Mouse (Mus musculus) c-Kit-negative CD71-positive TER-119-positive erythroid progenitor cells, embryonic 14.5 days (primary cell): ENCODE data around the gene Gpd2.

Experiments
- DNase-seq: peaks from one replicate; pipeline ENCODE4 v3.0.0-alpha.2; 2013; ENCODE audit warnings: low read depth, low spot score

Gpd2 gene

DNA sequence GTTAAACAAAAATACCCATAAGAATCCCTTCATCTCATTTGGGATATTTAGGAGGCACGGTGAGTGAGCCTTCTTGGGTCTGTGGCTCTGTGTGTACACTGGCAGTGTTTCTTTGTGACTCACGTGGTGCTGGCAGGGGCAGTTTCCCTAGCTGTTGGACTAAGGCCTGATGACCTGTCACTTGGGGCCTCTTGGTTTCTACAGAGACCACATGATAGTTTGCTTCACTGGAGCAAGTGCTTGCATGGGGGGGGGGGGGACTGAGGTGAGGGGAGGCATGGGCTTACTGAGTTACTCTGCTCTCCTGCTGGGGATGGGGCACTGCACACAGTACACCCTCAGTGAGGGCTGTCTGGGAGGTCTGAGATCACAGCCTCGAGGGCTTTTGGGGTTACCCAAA, 64.1 kb downstream of the Gpd2 start:
- no peak for DNase-seq

DNA sequence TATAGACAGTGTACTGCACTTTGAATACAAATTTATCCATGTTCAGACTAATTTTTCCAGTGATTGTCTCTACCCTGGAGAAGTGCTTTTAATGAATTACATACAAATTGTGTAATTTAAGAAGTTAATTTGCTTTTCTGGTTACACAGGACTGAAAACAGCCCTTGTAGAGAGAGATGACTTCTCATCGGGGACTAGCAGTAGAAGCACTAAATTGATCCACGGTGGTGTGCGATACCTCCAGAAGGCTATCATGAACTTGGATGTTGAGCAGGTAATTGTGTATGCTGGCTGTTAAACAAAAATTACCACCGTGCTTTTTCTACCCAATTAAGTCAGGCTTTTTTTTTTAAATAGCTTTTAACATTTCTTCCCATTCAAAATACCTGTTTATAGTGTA, 66.8 kb downstream of the Gpd2 start:
- no peak for DNase-seq

DNA sequence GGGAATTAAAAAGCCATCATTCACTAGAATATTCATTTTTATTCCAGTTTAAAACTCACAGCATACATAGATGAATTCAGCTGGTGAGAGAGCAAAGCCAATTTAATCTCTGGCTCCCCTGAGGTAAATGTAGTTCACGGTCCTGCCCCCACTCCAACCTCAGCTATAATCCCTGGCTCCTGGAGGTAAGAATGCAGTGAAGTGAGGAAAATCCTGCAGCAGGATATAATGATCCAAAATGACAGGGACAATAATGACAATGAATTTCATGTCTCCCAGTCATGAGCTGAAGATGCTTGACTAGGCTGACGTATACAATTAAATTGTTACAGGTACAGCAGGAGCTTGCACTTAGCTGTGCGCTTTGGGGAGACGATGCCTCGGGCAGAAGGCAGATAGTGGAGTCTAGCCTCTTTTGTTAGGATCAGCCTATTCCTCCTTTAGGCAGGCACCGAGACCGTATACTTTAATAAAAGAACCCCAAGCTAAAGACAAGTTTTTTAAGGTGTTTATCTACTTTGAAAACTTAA, 74.9 kb downstream of the Gpd2 start:
- DNase-seq = no peak

DNA sequence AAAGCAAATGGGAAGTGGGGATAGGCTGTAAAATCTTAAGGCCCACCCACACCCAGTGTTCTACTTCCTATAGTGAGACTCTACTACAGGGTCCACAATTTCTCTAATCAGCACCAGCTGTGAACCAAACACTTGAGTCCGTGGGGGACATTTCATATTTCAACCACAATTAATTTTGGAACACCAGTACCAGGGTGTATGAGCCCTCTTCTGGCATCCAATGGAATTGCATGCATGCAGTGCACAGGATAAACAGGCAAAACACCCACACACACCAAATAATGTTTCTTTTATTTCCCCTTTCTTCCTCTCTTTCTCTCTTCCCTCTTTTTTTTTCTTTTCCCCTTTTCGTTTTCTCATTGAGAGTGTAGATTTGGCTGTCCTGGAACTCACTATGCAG, 78.6 kb downstream of the Gpd2 start:
- no peak for DNase-seq

DNA sequence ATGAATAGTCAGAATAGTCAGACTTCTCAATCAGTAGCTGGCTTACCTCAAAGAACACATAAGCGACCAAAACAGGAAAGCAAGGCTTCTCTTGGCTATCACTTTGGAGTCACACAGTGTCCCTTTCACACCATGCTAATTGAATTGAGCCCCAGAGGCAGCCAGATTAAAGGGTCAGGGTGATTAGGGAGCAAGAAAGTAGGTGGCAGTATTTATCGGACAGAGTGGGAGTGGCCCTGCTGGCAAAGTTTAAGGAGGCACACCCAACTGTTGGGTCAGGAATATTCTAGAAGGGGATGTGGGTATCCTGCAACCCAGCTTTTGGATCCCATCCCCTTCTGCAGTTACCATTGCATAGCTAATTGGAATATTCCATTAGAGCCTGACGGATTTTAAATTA, 80.9 kb downstream of the Gpd2 start:
- no peak for DNase-seq

DNA sequence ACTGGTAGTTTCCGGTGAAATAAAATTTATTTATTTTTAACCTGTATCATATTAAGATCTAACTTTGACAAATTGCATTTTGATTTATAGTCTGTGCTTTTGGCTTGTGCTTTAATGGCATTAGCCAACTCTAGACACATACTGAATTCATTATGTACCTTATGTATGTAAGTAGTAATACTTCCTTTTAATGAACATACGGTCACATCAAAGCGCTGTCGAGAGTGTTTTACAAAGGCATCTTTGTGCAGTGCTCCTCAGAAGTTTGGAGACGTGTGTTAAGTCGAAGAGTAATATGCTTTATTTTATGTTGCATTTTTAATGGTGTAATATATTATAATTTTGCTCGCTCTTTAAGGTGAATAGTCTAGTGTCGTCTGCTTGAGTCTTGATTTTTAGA, 88.7 kb downstream of the Gpd2 start:
- no peak for DNase-seq

DNA sequence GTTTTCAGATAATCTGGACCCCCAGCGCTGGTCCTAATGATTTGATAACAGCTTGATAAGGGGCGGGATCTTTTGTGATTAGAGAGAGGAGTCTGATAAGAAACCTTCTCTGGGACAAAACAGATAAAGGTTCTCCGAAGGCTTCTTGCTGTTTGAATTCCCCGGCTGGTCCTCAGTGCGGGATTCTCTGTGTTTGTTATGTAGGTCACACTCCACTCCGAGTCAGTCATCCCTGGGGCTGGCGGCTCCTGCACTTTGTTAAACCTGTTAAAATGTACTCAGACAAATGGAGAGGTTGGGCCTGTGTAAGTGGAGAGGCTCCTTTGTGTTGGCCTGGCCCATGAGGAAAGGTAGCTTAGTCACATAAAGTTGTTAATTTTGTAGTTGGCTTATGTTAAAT, 91.9 kb downstream of the Gpd2 start:
- no peak for DNase-seq

DNA sequence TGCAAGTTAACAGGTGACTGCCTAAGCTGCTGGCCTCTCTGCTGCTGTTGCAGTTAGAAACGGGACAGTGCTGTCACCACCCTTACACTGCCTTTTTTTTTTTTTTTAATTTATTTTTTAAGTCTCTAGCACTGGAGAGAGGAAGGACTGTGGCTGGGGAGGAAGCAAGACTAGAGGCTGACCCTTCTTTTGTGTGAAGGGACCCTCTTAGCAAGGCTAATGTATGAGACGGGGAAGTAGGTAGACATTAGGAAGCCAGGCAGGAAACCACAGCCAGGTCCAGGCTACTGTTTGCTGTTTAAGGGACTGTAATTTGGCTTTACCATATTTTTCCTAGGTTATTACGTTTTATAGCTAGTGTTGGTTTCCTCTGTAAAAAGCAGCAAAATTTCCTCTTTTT, 93.4 kb downstream of the Gpd2 start:
- no peak for DNase-seq

DNA sequence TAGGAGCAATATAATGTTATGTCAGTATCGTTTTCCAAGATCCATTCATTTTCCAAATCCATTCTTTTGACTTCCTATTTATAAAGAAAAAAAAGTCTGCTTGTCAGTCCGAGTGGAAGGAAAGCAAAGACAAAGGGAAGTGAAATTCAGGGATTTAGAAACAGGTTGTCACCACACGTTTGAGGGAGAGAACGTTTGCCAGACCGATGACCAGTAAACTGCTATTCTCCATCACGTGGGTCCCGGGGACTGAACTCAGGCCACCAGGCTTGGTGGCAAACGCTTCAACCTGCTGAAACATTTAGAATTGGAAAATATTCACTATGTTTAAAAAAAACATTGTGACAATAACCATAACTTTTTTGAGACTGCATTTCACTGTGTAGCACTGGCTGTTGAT, 93.8 kb downstream of the Gpd2 start:
- DNase-seq = no peak

DNA sequence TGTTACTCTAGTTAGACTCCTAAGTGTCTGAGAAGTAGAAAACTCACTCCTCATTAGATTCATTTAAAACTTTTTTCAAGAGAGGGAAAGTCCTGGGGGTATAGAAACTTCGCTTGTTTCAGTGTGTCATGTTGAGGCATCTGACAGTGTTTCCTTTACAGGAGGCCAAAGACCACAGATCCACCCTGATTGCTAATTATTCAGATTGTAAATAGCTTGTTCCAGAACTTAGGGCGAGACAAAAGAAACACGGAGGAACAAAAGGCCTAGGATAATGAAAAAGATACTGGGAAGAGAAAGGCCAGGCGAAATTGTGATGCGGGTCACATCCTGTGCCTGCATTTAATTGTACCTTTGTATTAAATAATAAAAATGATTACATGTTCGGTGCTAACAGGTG, 96.0 kb downstream of the Gpd2 start:
- DNase-seq = no peak

DNA sequence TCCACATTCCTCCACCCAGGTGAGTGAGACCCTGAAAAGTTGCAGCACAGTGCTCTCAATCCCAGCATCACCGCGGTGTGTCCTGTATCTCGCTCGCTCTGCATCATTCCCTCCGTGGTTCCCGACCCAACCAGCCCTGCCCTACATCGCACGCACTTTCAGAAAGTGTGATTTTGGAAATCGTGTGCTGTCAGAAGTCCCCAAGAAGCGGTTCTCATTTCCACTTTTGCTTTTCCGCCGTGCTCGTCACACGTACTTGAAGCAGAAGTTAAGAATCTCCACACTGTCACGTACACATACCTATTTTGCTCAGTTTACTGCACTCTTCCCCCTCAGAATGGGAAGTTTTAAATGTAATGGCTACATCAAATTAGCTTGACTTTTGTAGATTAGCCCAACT, 98.0 kb downstream of the Gpd2 start:
- DNase-seq = no peak

DNA sequence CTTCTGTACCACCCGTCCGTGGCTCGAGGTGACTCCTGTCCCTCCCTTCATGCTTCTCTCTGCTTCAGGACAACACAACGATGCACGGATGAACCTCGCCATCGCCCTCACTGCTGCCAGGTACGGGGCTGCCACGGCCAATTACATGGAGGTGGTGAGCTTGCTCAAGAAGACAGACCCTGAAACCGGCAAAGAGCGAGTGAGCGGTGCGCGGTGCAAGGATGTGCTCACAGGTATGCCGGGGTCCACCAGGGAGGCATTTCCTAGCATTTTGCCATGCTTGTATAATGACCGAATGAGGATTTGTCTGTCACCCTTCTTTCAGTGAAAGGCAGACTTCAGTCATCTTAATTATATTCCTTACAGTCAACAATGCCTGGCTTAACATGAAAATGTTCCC, 101.3 kb downstream of the Gpd2 start:
- no peak for DNase-seq

DNA sequence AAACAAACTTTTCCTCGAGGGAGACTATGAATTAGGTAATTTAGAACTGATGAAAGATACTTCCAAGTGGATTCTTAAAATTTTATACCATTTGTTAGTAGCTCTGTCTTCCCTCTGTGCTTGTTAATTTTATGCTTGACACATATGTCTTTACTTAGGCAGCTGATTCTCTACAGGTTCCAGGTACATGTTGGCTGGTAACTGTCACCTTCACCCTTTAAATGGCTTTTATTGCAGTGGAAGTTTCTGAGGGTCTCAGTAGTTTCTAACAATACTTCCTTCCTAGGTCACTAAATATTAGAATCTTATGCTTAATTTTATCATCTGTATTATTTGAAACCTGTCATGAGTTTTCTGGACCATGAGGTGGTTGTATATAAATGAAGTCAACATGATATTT, 105.5 kb downstream of the Gpd2 start:
- DNase-seq = no peak

DNA sequence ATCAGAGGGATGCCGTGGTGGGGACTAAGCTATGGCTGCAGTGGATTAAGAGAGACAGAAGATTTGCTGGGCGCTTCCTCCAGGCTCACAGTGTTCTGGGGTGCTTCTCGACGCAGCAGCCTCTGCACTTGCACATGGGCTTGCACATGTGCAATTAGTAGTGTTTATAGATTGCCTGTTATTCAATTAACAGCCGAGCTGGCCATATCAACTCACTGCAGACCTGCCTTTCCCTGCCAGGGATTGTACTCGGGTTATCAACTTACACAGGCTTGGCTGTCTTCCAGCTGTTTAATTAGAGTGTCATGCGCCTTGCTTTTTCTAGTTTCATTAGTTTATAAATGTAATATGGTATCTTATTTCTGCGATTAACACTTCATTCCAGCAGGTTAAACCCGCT, 113.2 kb downstream of the Gpd2 start:
- no peak for DNase-seq

DNA sequence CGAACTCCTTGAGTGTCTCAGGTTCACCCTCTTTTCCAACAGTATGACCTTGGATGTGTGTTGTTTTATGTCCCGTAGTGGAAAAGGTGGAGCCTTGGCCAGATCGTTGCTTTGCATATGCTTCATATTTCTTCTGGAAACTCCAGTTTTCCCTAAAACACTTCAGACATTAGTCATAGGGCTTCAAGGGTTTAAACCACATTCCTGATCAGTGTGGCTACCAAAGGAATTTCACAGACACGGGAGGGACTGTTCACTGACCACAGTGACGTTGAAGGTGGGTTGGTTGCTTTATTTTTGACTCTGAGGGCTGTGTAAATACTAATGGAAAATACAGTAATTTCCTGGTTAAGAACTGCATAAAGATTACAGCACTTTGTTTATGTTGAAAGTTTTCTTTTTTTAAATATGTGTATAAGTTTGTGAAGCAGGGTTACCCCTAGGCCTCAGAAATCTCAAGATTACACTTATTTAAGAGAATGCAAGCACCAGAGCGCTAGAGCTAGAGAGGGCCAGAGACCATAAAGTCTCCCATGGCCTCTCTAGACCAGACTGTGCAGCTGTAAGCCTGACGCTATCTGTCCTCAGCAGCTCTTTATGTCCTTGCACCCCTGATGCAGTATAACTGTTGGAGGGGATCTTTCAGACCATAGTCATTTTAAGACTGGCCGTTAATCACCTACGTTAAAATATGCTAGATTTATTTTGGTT, 116.4 kb downstream of the Gpd2 start:
- DNase-seq = no peak

DNA sequence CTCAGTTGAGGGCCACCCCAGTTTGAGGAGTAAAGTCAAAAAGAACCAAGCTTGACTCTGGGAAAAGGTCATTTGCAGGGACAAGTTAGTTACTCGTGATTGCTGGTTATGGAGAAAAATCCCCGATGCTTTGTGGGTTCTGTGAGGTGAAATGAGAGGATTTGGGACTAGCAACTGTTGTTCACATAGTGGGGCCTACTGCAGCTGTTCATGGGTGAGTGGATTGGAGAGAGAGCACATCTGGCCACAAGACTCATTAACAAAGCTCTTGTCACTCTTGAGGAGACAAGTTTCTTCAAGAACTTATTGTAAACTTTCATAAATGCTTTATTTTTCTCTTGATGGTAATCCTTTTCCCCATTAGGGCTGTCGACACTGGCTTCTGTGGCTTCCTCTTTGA, 117.4 kb downstream of the Gpd2 start:
- DNase-seq = no peak

DNA sequence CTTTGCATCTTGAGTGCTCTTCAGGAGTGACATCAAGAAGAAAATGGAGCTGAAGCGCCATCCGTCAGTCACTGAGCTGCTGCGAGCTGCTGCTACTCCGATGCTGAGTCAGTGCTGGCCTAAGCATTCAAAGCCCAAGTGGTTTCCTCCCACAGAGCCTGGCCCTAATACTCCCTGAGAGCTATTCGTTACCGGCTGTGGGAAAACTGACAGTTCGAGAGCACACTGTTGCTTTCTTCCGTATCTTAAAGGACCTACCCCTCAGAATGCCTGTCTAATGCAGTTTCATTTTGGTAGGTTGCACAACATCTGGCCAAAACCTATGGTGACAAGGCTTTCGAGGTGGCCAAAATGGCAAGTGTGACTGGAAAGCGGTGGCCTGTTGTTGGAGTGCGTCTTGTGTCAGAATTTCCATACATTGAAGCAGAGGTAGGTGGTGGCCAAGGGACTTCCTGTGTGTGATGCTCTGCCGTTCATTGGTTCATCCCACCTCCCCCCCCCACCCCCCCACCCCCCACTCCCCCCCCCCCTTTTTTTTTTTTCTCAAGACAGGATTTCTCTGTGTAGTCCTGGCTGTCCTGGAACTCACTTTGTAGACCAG, 118.9 kb downstream of the Gpd2 start:
- no peak for DNase-seq

DNA sequence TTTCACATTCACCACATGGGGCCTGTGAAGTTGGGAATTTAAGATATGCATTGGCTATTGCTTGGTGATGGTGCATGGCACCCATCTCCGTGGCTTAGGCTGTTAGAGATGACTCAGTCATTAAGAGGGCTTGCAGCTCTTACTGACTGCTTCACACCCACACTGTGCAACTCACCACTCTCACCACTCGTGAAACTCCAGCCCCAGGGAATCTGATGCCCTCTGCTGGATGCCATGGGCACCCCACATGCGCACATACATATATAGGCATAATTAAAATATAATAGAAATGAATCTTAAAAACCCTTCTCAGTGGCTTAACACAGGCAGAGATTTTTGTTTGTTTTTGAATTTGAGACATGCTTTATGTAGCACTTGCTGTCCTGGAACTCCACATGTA, 125.1 kb downstream of the Gpd2 start:
- DNase-seq = no peak

DNA sequence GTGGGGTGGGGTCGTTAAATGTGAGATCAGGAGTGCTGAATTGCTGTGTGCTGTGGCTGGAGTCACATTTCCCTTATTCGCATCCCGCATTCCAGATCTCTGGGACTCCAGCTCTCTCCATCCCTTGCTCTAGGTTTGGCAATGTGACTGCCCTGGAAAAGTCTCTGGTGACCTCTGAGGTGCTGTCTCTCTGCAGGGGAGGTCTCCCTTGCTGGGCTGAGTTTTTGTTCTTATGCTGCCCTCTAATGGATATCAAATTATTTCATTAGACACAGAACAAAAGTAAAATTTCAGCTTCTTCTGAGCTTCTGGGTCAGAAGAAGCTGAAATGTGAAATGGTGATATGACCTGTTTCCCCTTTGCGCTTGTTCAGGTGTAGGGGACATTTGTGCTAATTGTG, 137.2 kb downstream of the Gpd2 start:
- DNase-seq = no peak

DNA sequence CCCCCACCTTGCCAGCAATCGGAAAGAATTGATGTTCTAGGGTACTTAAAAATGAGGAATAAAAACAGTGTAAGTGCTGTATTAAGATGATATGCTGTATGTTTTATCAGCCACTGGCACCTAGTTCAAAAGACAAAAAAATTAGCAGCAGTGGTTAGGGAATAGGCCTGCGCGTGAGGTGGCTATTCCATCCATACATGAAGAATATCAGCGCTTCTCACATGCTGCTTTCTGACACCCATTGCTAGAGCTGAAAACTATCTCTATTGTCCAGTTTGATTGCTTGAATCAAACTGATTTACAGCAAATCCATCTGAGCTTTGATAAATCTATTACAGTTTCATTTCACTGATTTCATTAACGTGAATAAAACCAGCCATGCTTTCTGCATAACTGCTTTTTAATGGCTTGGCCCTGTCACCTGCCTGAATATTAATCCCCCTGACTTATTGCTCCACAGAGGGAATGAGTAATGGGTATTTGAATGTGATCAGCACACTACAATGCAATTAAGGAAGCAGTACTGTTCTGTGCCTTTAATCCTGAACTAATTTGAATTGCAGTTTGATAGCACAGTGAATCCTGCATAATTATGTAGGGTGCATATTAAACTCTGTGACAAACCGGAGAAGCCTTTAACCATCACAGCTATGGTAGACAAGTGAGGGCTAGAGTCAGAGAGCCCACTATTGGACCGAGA, 137.9 kb downstream of the Gpd2 start:
- DNase-seq = no peak

DNA sequence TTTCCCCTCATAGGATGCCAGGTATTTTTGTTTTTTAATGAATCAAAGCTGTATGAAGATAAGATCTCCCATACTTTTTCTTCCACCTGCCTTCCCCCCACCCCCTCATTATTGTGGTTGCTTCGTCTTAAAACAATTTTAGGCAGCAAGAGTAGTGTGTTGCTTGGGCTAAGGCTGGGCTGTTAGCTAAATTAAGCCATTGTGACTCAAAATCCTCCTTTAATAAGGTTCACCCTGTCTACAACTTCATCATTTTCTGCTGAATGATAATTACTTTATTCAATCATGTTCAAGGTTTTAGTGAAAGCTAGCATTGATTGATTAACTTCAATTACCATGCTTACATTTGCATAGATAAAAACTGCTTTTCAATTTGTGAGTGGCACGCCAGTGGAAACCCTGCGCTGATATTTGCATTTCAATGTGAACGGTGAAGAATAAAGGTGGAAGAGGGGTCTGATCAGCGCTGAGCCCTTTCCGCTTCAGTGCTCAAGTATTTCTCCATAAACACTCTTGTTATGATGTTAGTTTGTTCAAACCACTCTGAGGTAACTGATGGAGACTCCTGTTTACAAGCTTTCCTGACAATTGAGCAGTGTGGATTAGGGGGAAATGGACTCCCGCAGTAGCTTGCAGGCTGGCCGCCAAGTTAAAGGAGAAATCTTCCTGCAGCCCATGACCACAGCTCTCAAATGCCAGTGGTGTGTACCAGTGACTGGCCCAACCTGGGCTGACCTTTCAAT, 140.9 kb downstream of the Gpd2 start:
- DNase-seq = no peak

DNA sequence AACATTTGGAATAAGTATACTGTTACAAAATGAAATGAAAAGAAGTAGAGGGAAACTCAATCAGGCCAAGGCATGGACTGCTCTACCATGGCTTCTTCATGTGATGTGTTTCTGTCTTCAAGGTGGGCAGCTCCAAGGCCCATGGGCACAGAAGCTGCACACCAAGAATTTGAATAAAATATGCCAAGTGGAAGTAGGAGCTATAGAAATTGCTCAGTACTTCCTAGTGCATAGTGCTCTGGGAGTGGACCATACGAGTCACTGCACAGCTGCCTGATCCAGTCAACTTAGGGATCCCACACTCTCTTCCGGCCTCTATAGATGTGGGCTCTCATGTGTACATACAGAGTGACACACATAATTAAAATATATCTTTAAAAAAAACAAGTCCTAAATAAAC, 147.2 kb downstream of the Gpd2 start:
- no peak for DNase-seq
